Mouse (Mus musculus) heart, adult 2 months (tissue): Measurements from ENCODE around the gene Ltbp3. TPM values are rescaled to one million over a fixed set of nuclear protein-coding genes. Genes with fewer than 3 reads are reported as not detected.

Experiments used
- DNase-seq, 2 experiments: peaks; one replicate each; pipeline ENCODE4 v3.0.0; 2021
- H3K27ac ChIP-seq: fragments of 200-600 bp; 2 replicates; pipeline ENCODE4 v1.8.1; 2022
- H3K27me3 ChIP-seq: fragments of 200-500 bp; 2 replicates; pipeline ENCODE4 v1.6.1; 2012; ENCODE audit warnings: mild to moderate bottlenecking, low read length, inconsistent platforms, mixed read lengths; ENCODE audit not compliant: control insufficient read depth, insufficient read depth
- H3K36me3 ChIP-seq: fragments of 200-500 bp; 2 replicates; pipeline ENCODE4 v1.6.1; 2012; ENCODE audit warnings: low read length, inconsistent platforms; ENCODE audit not compliant: control insufficient read depth, insufficient read depth
- H3K4me1 ChIP-seq: fragments of 200-500 bp; 2 replicates; pipeline ENCODE4 v1.6.1; 2011; ENCODE audit warnings: low read length; ENCODE audit not compliant: control insufficient read depth, insufficient read depth
- H3K4me3 ChIP-seq: fragments of 200-600 bp; 2 replicates; pipeline ENCODE4 v1.8.1; 2022
- H3K79me2 ChIP-seq: fragments of 200-500 bp; replicated peaks from 2 replicates; pipeline ENCODE4 v1.6.1; 2012; ENCODE audit warnings: mild to moderate bottlenecking, inconsistent platforms, low read length, moderate library complexity, mixed read lengths; ENCODE audit not compliant: control insufficient read depth, insufficient read depth
- H3K9ac ChIP-seq: fragments of 200-500 bp; 2 replicates; pipeline ENCODE4 v1.6.1; 2012; ENCODE audit warnings: low read depth, mild to moderate bottlenecking, control low read depth, inconsistent platforms, low read length, mixed read lengths
- CTCF ChIP-seq: fragments of 200-600 bp; IDR thresholded peaks from 2 replicates; pipeline ENCODE4 v1.8.1; 2022; ENCODE audit warnings: antibody characterized with exemption, mild to moderate bottlenecking, moderate library complexity
- EP300 ChIP-seq: fragments of 200-500 bp; IDR thresholded peaks from 2 replicates; pipeline ENCODE4 v1.6.1; 2011; ENCODE audit warnings: low read depth, low read length, control low read depth; ENCODE audit not compliant: insufficient read depth
- POLR2A ChIP-seq: fragments of 200-500 bp; IDR thresholded peaks from 2 replicates; pipeline ENCODE4 v1.6.1; 2011; ENCODE audit warnings: mild to moderate bottlenecking, low read depth, low read length, control low read depth; ENCODE audit not compliant: insufficient read depth
- WGBS: fragments of 180-500 bp; shearing (Covaris S2); methylation state at CpG from one replicate; pipeline ENCODE4 v1.1.7; 2018; 5-methylcytosine and 5-hydroxymethylcytosine counted together
- intact Hi-C: fragments of 180-260 bp; cut with DNase I; formaldehyde crosslinking; loops from one replicate; pipeline ENCODE4 v1.15.1; 2025
- polyA plus RNA-seq: library from polyadenylated mRNA; depleted of rRNA; stranded (reverse); fragments of >200 nt; gene quantifications from 2 replicates; pipeline ENCODE4 v1.2.3, GENCODE M21; 2012
- total RNA-seq, 2 experiments: library from RNA; stranded (reverse); gene quantifications; 2 replicates each; pipeline ENCODE4 v1.2.3; 2021

The Ltbp3 gene
- total and polyA plus RNA-seq, 3 experiments = 30.7 to 61.5 (median 34.2) TPM

DNA sequence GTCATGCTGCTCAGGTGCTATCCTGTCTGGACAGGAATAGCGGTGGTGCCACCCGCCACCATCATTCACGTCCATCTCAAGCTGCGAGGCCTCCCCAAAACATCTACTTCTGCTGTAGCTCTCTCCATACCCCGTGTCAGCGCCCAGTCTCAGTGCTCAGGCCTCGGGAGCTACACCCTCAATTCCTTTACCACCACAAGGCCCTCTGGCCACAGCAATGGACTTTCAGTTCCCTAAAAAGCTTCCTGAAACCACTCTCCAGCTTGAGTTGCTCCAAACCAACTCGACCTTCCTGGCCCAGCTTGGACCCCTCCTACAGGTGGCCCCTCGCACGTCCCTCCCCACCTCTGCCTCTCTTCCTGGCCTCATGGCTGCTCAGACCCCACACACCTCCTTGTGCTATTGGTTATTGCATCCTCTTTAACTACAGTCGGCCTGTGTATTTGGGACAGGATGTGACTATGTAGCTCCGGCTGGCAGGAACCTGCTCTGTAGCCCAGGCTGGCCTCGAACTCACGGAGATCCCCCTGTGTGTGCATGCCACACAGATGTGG lies 28.7 kb upstream of the Ltbp3 start:
- Histone ChIP-seq H3K4me3 (no peak overlapping the region), H3K9ac (no peak overlapping the region), H3K79me2 (no peaks in the 10 kb centered on the region), H3K36me3 (peaks cover 4% of the 10 kb centered on the region; the same call in 1 of the 2 replicates), H3K27me3 (no peaks in the 10 kb centered on the region), H3K27ac (no peak overlapping the region), H3K4me1 (peaks cover 9% of the 10 kb centered on the region)
- 82% methylated on average over 14 of the region's 14 CpGs for WGBS
- intact Hi-C loops = loop anchor here (1.0 to 2.0 kb wide), 3 partner anchors 16 to 69 kb away; no protein-coding TSS in a partner anchor
- TF ChIP-seq EP300 = no peak
- TF ChIP-seq CTCF = no peak
- TF ChIP-seq POLR2A = no peak
- peak in 1 of 2 experiments; percentile 54 for DNase-seq

GRCm38 (mm10) chr19:5713255-5713654 lies 27.4 kb upstream of the Ltbp3 start:
- WGBS = 53% methylated on average over 5 of the region's 5 CpGs
- H3K79me2 ChIP-seq = no peaks in the 10 kb centered on the region
- intact Hi-C loops = loop anchor here (2.0 kb wide), 1 partner anchor 20 kb away; no protein-coding TSS in a partner anchor
- peaks cover 9% of the 10 kb centered on the region for H3K4me1 ChIP-seq
- H3K4me3 ChIP-seq = no peak overlapping the region
- no peaks in the 10 kb centered on the region for H3K27me3 ChIP-seq
- DNase-seq = no peak
- peaks cover 4% of the 10 kb centered on the region; the same call in 1 of the 2 replicates for H3K36me3 ChIP-seq
- peak overlapping the region; percentile 64 for H3K27ac ChIP-seq
- no peak overlapping the region for H3K9ac ChIP-seq
- no peak for TF ChIP-seq CTCF
- no peak for TF ChIP-seq EP300
- no peak for TF ChIP-seq POLR2A

DNA sequence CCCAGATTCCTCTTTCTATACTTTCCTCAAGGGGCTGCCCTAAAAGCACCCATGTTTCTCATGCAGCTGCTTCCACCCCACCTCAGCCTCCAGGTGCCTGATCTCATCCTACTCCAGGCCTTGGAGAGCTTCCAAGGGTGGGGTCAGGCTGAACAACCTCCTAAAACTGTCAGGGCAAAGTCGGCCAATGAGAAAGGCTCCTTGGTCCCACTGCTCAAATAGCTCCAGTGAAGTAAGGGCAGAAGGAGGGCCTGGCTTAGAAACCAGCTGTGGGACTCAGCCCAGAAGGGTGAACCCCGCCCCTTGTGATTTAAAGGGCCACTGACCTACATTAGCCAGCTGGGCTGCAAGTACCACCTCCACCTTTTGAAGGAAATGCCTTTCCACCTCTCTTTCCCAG lies 27.0 kb upstream of the Ltbp3 start:
- Histone ChIP-seq H3K9ac (no peak overlapping the region), H3K79me2 (no peaks in the 10 kb centered on the region), H3K4me1 (peaks cover 9% of the 10 kb centered on the region), H3K27me3 (no peaks in the 10 kb centered on the region), H3K36me3 (peaks cover 4% of the 10 kb centered on the region; the same call in 1 of the 2 replicates), H3K4me3 (no peak overlapping the region), H3K27ac (peak overlapping the region; percentile 64)
- no peak for TF ChIP-seq CTCF
- TF ChIP-seq POLR2A = no peak
- no peak for TF ChIP-seq EP300
- DNase-seq = peak; percentile 77 to 87
- WGBS = 3% methylated on average over 2 of the region's 2 CpGs
- intact Hi-C loops = loop anchor here (2.0 kb wide), 1 partner anchor 21 kb away; no protein-coding TSS in a partner anchor

- peak; percentile 24 to 26 for DNase-seq
- Histone ChIP-seq H3K27me3 (no peaks in the 10 kb centered on the region), H3K4me3 (no peak overlapping the region), H3K9ac (no peak overlapping the region), H3K4me1 (peaks cover 9% of the 10 kb centered on the region), H3K27ac (no peak overlapping the region), H3K79me2 (no peaks in the 10 kb centered on the region), H3K36me3 (peaks cover 4% of the 10 kb centered on the region; the same call in 1 of the 2 replicates)
- WGBS = 64% methylated on average over 43 of the region's 43 CpGs
- intact Hi-C loops = no loop called here
- TF ChIP-seq POLR2A (no peak), EP300 (no peak), CTCF (peak; percentile 32)
Measured at GRCm38 (mm10) chr19:5715793-5716688, 24.7 kb upstream of the Ltbp3 start.

- H3K27me3 ChIP-seq = no peaks in the 10 kb centered on the region
- H3K4me3 ChIP-seq = no peak overlapping the region
- H3K4me1 ChIP-seq = peaks cover 9% of the 10 kb centered on the region
- 53% methylated on average over 10 of the region's 10 CpGs for WGBS
- peaks cover 4% of the 10 kb centered on the region; the same call in 1 of the 2 replicates for H3K36me3 ChIP-seq
- no peak overlapping the region for H3K27ac ChIP-seq
- H3K9ac ChIP-seq = no peak overlapping the region
- intact Hi-C loops = no loop called here
- H3K79me2 ChIP-seq = no peaks in the 10 kb centered on the region; the same call in 1 of the 2 replicates
- TF ChIP-seq POLR2A (no peak), CTCF (no peak), EP300 (no peak)
- peak in 1 of 2 experiments; percentile 28 for DNase-seq
Measured at GRCm38 (mm10) chr19:5716955-5717354, 23.7 kb upstream of the Ltbp3 start.
